Mouse (Mus musculus) embryonic facial prominence, embryonic 15.5 days (tissue): ENCODE data around the gene H2al1g. TPM values are rescaled to one million over a fixed set of nuclear protein-coding genes. Genes with fewer than 3 reads are reported as not detected.

ENCODE experiments used
- polyA plus RNA-seq: library from polyadenylated mRNA; unstranded; fragments of >200 nt; fragmentation: Nextera tagmentation; extraction: Ambion mirVana; gene quantifications from 2 replicates; pipeline ENCODE4 v1.2.1, GENCODE M21; 2015

Gene H2al1g
- polyA plus RNA-seq, 1 experiment from 2014 or later, result not detected

Other genes starting within 250 kb of the H2al1g start
- gene H2al1a, start 19.0 kb upstream of the H2al1g start, polyA plus RNA-seq, result not detected in 2 replicates
- not detected in 2 replicates for gene H2al1b, start 15.8 kb upstream of the H2al1g start, polyA plus RNA-seq
- not detected in 2 replicates for gene H2al1c, start 12.6 kb upstream of the H2al1g start, polyA plus RNA-seq
- gene H2al1d, start 9.4 kb upstream of the H2al1g start, polyA plus RNA-seq, result not detected in 2 replicates
- gene H2al1e, start 6.3 kb upstream of the H2al1g start, polyA plus RNA-seq, result not detected in 2 replicates
- gene H2al1f, start 3.1 kb upstream of the H2al1g start, polyA plus RNA-seq, result not detected in 2 replicates
- not detected in 2 replicates for gene H2al1h, start 3.2 kb downstream of the H2al1g start, polyA plus RNA-seq
- gene H2al1i, start 6.4 kb downstream of the H2al1g start, polyA plus RNA-seq, result not detected in 2 replicates
- gene H2al1j, start 9.6 kb downstream of the H2al1g start, polyA plus RNA-seq, result not detected in 2 replicates